Mouse (Mus musculus): ENCODE measurements at regions not wholly inside any gene's neighbourhood (a gene's known extent, or its start where the extent isn't known, plus 50 kb on each side); places are given as distances from the start of the nearest gene placed in this dataset.
"Not testable (repeated sequence)": the region's sequence is repeated elsewhere in the genome, so short reads cannot be mapped to it uniquely, and the experiment has no call there.

- peak; percentile 40 for DNase-seq
Observed at GRCm38 (mm10) chr10:11515144-11515543, 171.9 kb downstream of the Epm2a start.

- DNase-seq, result no peak
Observed at GRCm38 (mm10) chr10:11517122-11517521, 173.9 kb downstream of the Epm2a start.

- no peak for DNase-seq
Observed at GRCm38 (mm10) chr10:11531343-11531742, 188.1 kb downstream of the Epm2a start.

- not testable (repeated sequence) for DNase-seq
Observed at GRCm38 (mm10) chr10:11555376-11555775, 212.2 kb downstream of the Epm2a start.

GRCm38 (mm10) chr10:11570523-11571055 is 227.4 kb downstream of the Epm2a start:
- no peak for DNase-seq

GRCm38 (mm10) chr10:11608451-11608850 is 265.2 kb downstream of the Epm2a start:
- no peak for DNase-seq

DNA sequence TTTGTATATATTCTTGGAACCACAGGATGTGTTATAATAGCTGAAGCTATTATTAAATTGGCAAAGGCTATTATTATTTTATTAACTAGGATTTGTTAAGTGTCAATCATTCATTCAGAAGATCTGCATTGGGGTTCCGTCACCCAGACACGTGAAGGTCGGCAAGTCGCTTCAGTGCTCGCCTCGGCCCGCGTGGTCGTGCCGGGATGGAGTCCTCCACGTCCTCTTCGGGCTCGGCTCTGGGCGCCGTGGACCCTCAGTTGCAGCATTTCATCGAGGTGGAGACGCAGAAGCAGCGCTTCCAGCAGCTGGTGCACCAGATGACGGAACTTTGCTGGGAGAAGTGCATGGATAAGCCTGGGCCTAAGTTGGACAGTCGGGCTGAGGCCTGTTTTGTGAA is 265.9 kb downstream of the Epm2a start:
- DNase-seq, result not testable (repeated sequence)

- no peak for DNase-seq
Observed at GRCm38 (mm10) chr10:11648151-11648550, 304.9 kb downstream of the Epm2a start.

DNA sequence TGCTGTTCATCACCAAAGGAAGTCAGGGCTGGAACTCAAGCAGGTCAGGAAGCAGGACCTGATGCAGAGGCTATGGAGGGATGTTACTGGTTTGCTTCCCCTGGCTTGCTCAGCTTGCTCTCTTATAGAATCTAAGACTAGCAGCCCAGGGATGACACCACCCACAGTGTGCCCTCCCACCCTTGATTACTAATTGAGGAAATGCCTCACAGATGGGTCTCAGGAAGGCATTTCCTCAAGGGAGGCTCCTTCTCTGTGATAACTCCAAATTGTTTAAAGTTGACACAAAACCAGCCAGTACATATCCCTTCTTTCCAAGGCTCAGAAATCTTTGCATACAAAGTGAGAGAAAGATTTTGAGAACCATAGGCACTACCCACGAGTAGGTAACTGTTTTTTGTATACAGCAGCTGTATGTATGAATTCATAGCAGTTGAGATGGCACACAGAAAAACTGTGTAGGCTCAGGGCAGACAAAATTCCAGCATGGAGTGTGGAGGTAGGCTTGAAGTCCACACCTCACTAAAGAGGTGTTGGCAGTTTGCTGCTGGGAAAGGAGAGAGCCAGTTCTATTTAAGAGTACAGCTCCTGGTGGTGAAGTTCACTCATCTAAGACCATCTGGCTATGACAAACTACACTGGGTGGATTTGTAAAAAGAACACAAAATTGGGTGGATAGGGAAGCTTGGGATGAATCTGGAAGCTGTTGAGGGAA is 317.0 kb downstream of the Epm2a start:
- DNase-seq, result no peak

- DNase-seq, result no peak
Observed at GRCm38 (mm10) chr10:11661660-11662250, 318.6 kb downstream of the Epm2a start.

- DNase-seq, result no peak
Observed at GRCm38 (mm10) chr10:11709742-11710141, 366.5 kb downstream of the Epm2a start.

DNA sequence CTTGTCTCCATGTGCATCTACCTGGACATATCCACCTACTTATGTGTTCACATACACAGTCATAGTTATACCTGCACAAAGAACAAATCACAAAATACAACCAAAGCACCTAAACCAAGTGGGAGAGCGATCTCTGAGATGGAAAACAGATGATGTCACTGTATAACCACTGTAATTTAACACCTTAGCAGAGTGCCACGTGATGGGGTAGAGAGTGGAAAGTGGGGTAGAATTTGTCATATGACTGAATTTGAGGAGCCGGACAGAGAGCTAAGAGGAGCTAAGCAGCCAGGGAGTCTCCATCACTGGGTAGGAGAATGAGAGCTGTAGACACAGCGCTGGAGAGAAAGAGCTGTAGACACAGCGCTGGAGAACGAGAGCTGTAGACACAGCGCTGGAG is 381.6 kb downstream of the Epm2a start:
- DNase-seq, result no peak

DNA sequence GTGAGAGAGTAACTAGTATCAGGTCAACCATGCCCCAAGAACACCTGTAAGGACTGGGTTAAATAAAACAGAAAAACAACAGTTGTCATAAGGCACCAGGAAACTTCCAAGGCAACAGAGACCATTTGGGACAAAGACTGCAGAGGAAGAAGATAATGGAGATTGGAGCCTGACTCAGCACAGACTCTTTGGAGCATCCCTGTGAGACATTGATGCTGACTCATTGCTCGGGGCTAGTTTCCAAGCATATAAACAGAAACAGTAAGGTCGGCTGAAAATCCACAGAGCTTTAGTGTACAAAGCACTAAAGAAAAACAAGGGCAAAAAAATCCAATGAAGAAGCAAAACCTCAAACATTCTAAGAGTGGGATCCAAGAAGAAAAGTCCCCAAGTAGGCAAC is 386.3 kb downstream of the Epm2a start:
- DNase-seq, result no peak

GRCm38 (mm10) chr10:11739574-11740368 is 396.6 kb downstream of the Epm2a start:
- DNase-seq, result no peak

DNA sequence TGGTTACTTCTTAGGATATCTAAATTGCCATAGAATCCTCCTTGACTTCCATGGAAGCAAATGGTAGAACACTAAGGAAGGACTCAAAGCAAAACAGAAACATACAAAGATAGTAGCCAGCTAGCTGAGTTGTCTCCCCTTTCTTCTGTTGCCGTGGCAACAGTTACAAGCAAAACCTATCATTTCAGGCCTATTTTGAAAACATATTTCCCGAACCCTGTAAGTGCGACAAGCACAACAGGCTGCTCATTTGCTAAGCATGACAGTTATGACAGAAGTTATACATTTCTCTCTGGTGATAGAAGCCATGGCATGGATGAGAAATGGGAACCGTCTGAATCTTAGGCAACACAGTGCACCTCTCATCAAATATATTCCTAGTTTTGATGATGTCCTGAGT is 402.4 kb downstream of the Epm2a start:
- DNase-seq, result no peak

- DNase-seq, result no peak
Observed at GRCm38 (mm10) chr10:11746959-11747358, 403.8 kb downstream of the Epm2a start.

DNA sequence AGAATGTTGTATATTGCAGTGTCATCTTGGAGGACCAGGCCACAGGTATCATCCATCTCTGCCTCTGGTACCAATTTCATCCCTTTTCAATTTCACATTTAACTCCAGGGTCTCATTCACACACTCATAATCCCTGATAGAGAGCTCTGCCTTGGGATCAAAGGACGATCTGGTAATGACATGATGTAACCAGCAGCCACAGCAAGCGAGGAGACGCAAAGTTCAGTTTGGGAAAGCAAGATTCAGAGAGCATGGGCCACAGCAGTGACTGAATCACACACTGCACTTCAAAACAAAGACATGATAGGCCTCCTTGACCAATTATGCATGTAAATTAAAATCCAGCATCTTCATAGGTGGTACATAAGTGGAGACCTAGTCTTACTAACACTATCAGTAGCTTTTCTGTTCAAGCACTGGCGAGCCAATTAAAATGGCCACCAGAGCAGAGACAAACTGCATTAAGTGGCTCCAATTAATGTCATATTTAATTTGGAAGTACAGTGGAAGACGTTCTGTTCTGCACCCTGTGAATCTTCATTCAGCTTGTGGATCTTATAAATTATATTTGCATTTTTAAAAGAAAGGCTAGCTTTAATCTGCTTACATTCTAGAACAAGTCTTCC is 412.0 kb downstream of the Epm2a start:
- DNase-seq, result no peak

- DNase-seq, result no peak
Observed at GRCm38 (mm10) chr10:11777894-11778293, 434.7 kb downstream of the Epm2a start.

- DNase-seq, result no peak
Observed at GRCm38 (mm10) chr10:11780302-11780701, 437.1 kb downstream of the Epm2a start.

DNA sequence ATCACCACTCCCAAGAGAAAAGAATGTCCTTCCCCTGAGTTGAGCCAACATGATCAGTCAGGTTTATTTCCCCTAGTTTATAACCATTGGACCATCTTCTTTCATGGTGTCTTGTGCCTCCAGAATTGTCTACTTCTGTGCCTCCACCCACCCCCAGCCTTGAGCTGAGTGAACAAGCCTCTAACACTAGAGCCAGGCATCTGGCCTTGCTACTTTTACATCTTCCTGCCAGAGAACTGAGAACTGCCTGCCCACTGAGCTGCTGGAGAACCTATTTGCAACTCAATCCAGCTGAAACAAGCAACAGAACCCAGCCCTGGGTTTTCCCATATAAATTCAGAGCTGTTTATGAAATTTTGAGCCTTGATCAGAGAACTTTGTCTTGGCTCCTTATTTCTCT is 444.0 kb downstream of the Epm2a start:
- DNase-seq, result no peak

- no peak for DNase-seq
Observed at GRCm38 (mm10) chr10:11799510-11799909, 456.3 kb downstream of the Epm2a start.

DNA sequence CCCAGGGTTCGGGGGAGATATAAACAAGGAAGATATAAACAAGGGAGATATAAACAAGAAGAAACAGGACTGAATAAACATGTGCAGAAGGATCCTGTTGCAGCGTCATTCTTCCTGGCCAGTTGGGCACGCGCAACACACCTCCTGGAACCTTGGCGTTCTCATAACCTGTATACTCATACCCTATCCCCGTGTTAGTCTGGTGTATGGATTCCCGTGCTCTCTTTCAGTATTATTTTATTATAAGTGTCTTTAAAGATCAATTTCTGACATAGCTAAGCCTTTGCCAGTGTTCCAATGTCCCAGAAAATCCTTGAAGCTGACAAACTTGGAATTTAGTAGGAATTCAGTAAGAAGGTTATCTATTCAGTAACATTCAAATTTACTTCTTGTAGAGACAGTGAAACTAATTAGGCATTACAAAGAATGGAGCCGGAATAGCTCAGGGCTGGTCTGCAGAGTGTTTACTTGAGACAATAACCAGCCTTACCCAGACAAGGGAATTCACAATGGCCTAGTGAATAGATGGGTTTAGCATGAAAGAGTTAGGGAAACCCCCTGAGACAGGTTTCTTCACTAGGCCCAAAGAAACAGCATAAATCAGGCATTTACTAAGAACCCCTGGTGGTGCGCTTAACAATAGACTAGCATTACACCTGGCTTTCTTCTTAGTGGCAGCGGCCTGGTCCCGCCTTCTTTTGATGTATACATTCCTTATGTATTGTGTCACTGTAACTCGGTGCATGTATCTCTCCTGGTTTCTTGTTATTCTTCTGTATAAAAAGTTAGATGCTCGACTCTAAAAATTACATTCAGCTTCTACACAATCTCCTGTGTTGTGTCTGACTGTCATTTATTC is 458.4 kb downstream of the Epm2a start:
- not testable (repeated sequence) for DNase-seq

Data from lung, postnatal 14 days (tissue).